ENCODE assay signal across 8 mouse cellular contexts in the genomic region with DNA sequence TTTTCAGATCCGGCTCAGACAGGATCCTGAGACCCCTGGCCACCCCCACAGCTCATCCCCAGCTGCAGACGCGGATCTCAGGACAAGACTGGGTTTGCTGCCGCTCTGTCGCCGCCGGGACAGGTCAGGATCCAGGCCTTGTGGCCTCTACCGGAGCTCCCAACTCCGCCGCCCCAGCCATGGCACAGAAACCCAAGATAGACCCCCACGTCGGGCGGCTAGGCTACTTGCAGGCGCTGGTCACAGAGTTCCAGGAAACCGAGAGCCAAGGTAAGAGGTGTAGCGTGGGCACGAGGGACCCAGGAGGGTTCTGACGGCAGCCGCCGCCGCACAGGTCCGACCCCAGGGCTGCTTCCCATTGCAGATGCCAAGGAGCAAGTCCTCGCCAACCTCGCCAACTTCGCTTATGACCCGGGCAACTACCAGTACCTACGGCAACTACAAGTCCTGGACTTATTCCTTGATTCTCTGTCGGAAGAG. TPM values are rescaled to one million over a fixed set of nuclear protein-coding genes. Genes with fewer than 3 reads are reported as not detected.
A peak's percentile ranks its signal among the peaks of the same experiment; 100 is the strongest.
DNase-seq lines count a peak whose midpoint lies in the region; ATAC-seq and TF ChIP-seq lines count a peak whose summit lies in the region.

No protein-coding gene starts in this region.

- no peaks in the 10 kb centered on the region for H3K9me3 ChIP-seq in embryonic facial prominence, embryonic 10.5 days
- no peaks in the 10 kb centered on the region for H3K9me3 ChIP-seq in intestine, embryonic 15.5 days
- H3K9me3 ChIP-seq in midbrain, postnatal 0 days (ENCODE audit: low read length) = no peaks in the 10 kb centered on the region

- peak overlapping the region; percentile 95 for H3K4me3 ChIP-seq in embryonic facial prominence, embryonic 10.5 days
- H3K4me3 ChIP-seq in intestine, embryonic 15.5 days (replicated peaks) = peak overlapping the region; percentile 84
- peak overlapping the region; percentile 83 for H3K4me3 ChIP-seq in midbrain, postnatal 0 days (ENCODE audit: low read depth, low read length)

- peaks cover 55% of the 10 kb centered on the region for H3K4me1 ChIP-seq in embryonic facial prominence, embryonic 10.5 days
- H3K4me1 ChIP-seq in intestine, embryonic 15.5 days (replicated peaks) = peaks cover 23% of the 10 kb centered on the region
- H3K4me1 ChIP-seq in midbrain, postnatal 0 days (ENCODE audit: insufficient read depth, low read length) = peaks cover 5% of the 10 kb centered on the region; the same call in 1 of the 2 replicates

- ATAC-seq in intestine, embryonic 15.5 days = peak; percentile 57
- peak; percentile 14 for ATAC-seq in midbrain, postnatal 0 days (ENCODE audit: low FRiP score)
- ATAC-seq in frontal cortex, adult (ENCODE audit: low TSS enrichment) = no peak

- H3K4me2 ChIP-seq in intestine, embryonic 15.5 days (replicated peaks) = peak overlapping the region; percentile 88
- peak overlapping the region; percentile 87 for H3K4me2 ChIP-seq in midbrain, postnatal 0 days (ENCODE audit: low read depth, low read length, poor library complexity, severe bottlenecking)

- no peaks in the 10 kb centered on the region for H3K27me3 ChIP-seq in embryonic facial prominence, embryonic 10.5 days (replicated peaks; ENCODE audit: low read depth, poor library complexity, severe bottlenecking)
- no peaks in the 10 kb centered on the region for H3K27me3 ChIP-seq in intestine, embryonic 15.5 days (replicated peaks)
- no peaks in the 10 kb centered on the region for H3K27me3 ChIP-seq in midbrain, postnatal 0 days (ENCODE audit: insufficient read depth, low read length)

- H3K27ac ChIP-seq in embryonic facial prominence, embryonic 10.5 days (replicated peaks) = peak overlapping the region; percentile 91
- H3K27ac ChIP-seq in intestine, embryonic 15.5 days = no peak overlapping the region; the same call in 1 of the 2 replicates
- H3K27ac ChIP-seq in midbrain, postnatal 0 days (ENCODE audit: low read depth, low read length) = peak overlapping the region; percentile 84

- peaks cover 9% of the 10 kb centered on the region; the same call in 1 of the 2 replicates for H3K36me3 ChIP-seq in embryonic facial prominence, embryonic 10.5 days (replicated peaks)
- no peaks in the 10 kb centered on the region for H3K36me3 ChIP-seq in intestine, embryonic 15.5 days
- no peaks in the 10 kb centered on the region for H3K36me3 ChIP-seq in midbrain, postnatal 0 days (ENCODE audit: insufficient read depth, low read length)

- TF ChIP-seq CTCF in midbrain, postnatal 0 days (IDR thresholded peaks at IDR 0.05) = no peak

- peak; percentile 28 for DNase-seq in layer of hippocampus, adult 11-12 months (ENCODE audit: low spot score)
- no peak for DNase-seq in layer of hippocampus, postnatal 25 days (ENCODE audit: extremely low spot score in 1 of 2, low spot score in 1 of 2)
- DNase-seq in embryonic facial prominence, embryonic 10.5 days (ENCODE audit: low spot score) = no peak
- DNase-seq in midbrain, postnatal 0 days (ENCODE audit: low spot score) = no peak
- no peak for DNase-seq in gastrocnemius, adult 8-10 months (ENCODE audit: low spot score in 2 of 2)
- DNase-seq in frontal cortex, postnatal 10 days (ENCODE audit: low spot score in 2 of 2) = no peak

- H3K9ac ChIP-seq in intestine, embryonic 15.5 days = peak overlapping the region; percentile 77
- H3K9ac ChIP-seq in midbrain, postnatal 0 days (replicated peaks; ENCODE audit: low read length, poor library complexity, severe bottlenecking) = peak overlapping the region; percentile 86

- 5% methylated on average over 28 of the region's 28 CpGs for WGBS in embryonic facial prominence, embryonic 10.5 days
- WGBS in intestine, embryonic 15.5 days = 4% methylated on average over 28 of the region's 28 CpGs
- 2% methylated on average over 28 of the region's 28 CpGs for whole genome bisulfite sequencing in midbrain, postnatal 0 days

RNA-seq across cellular contexts. Expression of a gene that starts 0.3 kb away (rescaled TPM):
- total RNA-seq in layer of hippocampus, postnatal 25 days (2021) = 10 to 100 TPM in 1 of 2 experiments, 1 to 10 TPM in 1; 9.3 to 10.3 TPM
- 9.0 and 9.9 TPM in 2 replicates for polyA plus RNA-seq in embryonic facial prominence, embryonic 10.5 days (2016; fragmentation: Nextera tagmentation; extraction: Ambion mirVana)
- 6.6 and 8.0 TPM in 2 replicates for polyA plus RNA-seq in intestine, embryonic 15.5 days (2015; fragmentation: Nextera tagmentation; extraction: Ambion mirVana)
- total RNA-seq in midbrain, postnatal 0 days (2014; rRNA removed) = 9.0 and 14.0 TPM in 2 replicates
- polyA plus RNA-seq in midbrain, postnatal 0 days (2015; fragmentation: Nextera tagmentation; extraction: Ambion mirVana) = 12.9 and 13.4 TPM in 2 replicates
- total RNA-seq in gastrocnemius, adult 8-10 months (2022) = 1 to 10 TPM; 1.0 to 1.8 (median 1.5) TPM

RNA-seq across cellular contexts. Expression of a gene that starts 13.5 kb away (rescaled TPM):
- not detected for total RNA-seq in layer of hippocampus, postnatal 25 days (2021)
- 0.28 and 0.34 TPM in 2 replicates for polyA plus RNA-seq in embryonic facial prominence, embryonic 10.5 days (2016; fragmentation: Nextera tagmentation; extraction: Ambion mirVana)
- 2.8 and 3.7 TPM in 2 replicates for polyA plus RNA-seq in intestine, embryonic 15.5 days (2015; fragmentation: Nextera tagmentation; extraction: Ambion mirVana)
- not detected in 2 replicates for total RNA-seq in midbrain, postnatal 0 days (2014; rRNA removed)
- 0.21 and 0.23 TPM in 2 replicates for polyA plus RNA-seq in midbrain, postnatal 0 days (2015; fragmentation: Nextera tagmentation; extraction: Ambion mirVana)
- not detected for total RNA-seq in gastrocnemius, adult 8-10 months (2022)

RNA-seq across cellular contexts. Expression of a gene that starts 15.9 kb away (rescaled TPM):
- 10 to 100 TPM; 68.8 to 70.4 TPM for total RNA-seq in layer of hippocampus, postnatal 25 days (2021)
- polyA plus RNA-seq in embryonic facial prominence, embryonic 10.5 days (2016; fragmentation: Nextera tagmentation; extraction: Ambion mirVana) = 90.9 and 92.2 TPM in 2 replicates
- polyA plus RNA-seq in intestine, embryonic 15.5 days (2015; fragmentation: Nextera tagmentation; extraction: Ambion mirVana) = 143 and 148 TPM in 2 replicates
- total RNA-seq in midbrain, postnatal 0 days (2014; rRNA removed) = 85.3 and 91.1 TPM in 2 replicates
- 131 and 133 TPM in 2 replicates for polyA plus RNA-seq in midbrain, postnatal 0 days (2015; fragmentation: Nextera tagmentation; extraction: Ambion mirVana)
- 1 to 10 TPM; 5.4 to 7.4 (median 6.6) TPM for total RNA-seq in gastrocnemius, adult 8-10 months (2022)

RNA-seq across cellular contexts. Expression of a gene that starts 35.5 kb away (rescaled TPM):
- total RNA-seq in layer of hippocampus, postnatal 25 days (2021) = not detected
- 0.15 TPM in 1 of 2 replicates, not detected in the other for polyA plus RNA-seq in embryonic facial prominence, embryonic 10.5 days (2016; fragmentation: Nextera tagmentation; extraction: Ambion mirVana)
- polyA plus RNA-seq in intestine, embryonic 15.5 days (2015; fragmentation: Nextera tagmentation; extraction: Ambion mirVana) = 0.49 and 0.66 TPM in 2 replicates
- 0.44 TPM in 1 of 2 replicates, not detected in the other for total RNA-seq in midbrain, postnatal 0 days (2014; rRNA removed)
- polyA plus RNA-seq in midbrain, postnatal 0 days (2015; fragmentation: Nextera tagmentation; extraction: Ambion mirVana) = not detected in 2 replicates
- total RNA-seq in gastrocnemius, adult 8-10 months (2022) = not detected

RNA-seq across cellular contexts. Expression of a gene that starts 38.4 kb away (rescaled TPM):
- 100 to 1,000 TPM; 134 to 165 TPM for total RNA-seq in layer of hippocampus, postnatal 25 days (2021)
- polyA plus RNA-seq in embryonic facial prominence, embryonic 10.5 days (2016; fragmentation: Nextera tagmentation; extraction: Ambion mirVana) = 592 and 614 TPM in 2 replicates
- polyA plus RNA-seq in intestine, embryonic 15.5 days (2015; fragmentation: Nextera tagmentation; extraction: Ambion mirVana) = 493 and 505 TPM in 2 replicates
- total RNA-seq in midbrain, postnatal 0 days (2014; rRNA removed) = 744 and 761 TPM in 2 replicates
- polyA plus RNA-seq in midbrain, postnatal 0 days (2015; fragmentation: Nextera tagmentation; extraction: Ambion mirVana) = 1,252 and 1,259 TPM in 2 replicates
- total RNA-seq in gastrocnemius, adult 8-10 months (2022) = 10 to 100 TPM; 64.3 to 70.0 (median 66.3) TPM

Comparison
In these comparisons a context has a peak if more than half of its experiments do, and no peak if none do; other contexts are left out.
1. RNA of a gene that starts 15.9 kb away (total RNA-seq): 85.3 to 91.1 TPM in midbrain, postnatal 0 days and 68.8 to 70.4 TPM in layer of hippocampus, postnatal 25 days; 5.4 to 7.4 TPM in gastrocnemius, adult 8-10 months; every median in the first group is over 4 times any median in the second.
2. Peak in every context shown above with its lines, with median percentiles within 50 percentile points of each other: H3K4me3 ChIP-seq.